Mouse (Mus musculus) heart, embryonic 16.5 days (tissue): ENCODE measurements at regions not wholly inside any gene's neighbourhood (a gene's known extent, or its start where the extent isn't known, plus 50 kb on each side); places are given as distances from the start of the nearest gene placed in this dataset.

Source experiments
- ATAC-seq: fragments of 200-750 bp; cut with Nextera tagmentation; replicated peaks from 2 replicates; pipeline ENCODE4 v1.8.0; 2017; ENCODE audit warnings: moderate number of reproducible peaks; ENCODE audit not compliant: insufficient read depth, low FRiP score; ENCODE audit errors: extremely low read depth
- H3K27ac ChIP-seq: fragments of 300-500 bp; sonication (generic); 2 replicates; pipeline ENCODE4 v1.5.1; 2014; ENCODE audit warnings: mild to moderate bottlenecking, low read length, control low read depth, moderate library complexity
- H3K27me3 ChIP-seq: fragments of 300-500 bp; sonication (generic); 2 replicates; pipeline ENCODE4 v1.6.1; 2014; ENCODE audit warnings: low read length, mixed read lengths; ENCODE audit not compliant: control insufficient read depth, insufficient read depth
- H3K36me3 ChIP-seq: fragments of 300-500 bp; sonication (generic); 2 replicates; pipeline ENCODE4 v1.6.1; 2014; ENCODE audit not compliant: control insufficient read depth, insufficient read depth
- H3K4me1 ChIP-seq: fragments of 300-500 bp; sonication (generic); 2 replicates; pipeline ENCODE4 v1.6.1; 2014; ENCODE audit warnings: low read length, mixed read lengths; ENCODE audit not compliant: control insufficient read depth, insufficient read depth
- H3K4me2 ChIP-seq: fragments of 300-500 bp; sonication (generic); 2 replicates; pipeline ENCODE4 v1.6.1; 2014; ENCODE audit warnings: low read depth, mild to moderate bottlenecking, control low read depth, low read length
- H3K4me3 ChIP-seq: fragments of 300-500 bp; sonication (generic); 2 replicates; pipeline ENCODE4 v1.5.1; 2014; ENCODE audit warnings: mild to moderate bottlenecking, control low read depth, low read length
- H3K9ac ChIP-seq: fragments of 300-500 bp; sonication (generic); 2 replicates; pipeline ENCODE4 v1.6.1; 2014; ENCODE audit warnings: low read length, control low read depth
- H3K9me3 ChIP-seq: fragments of 300-500 bp; sonication (generic); replicated peaks from 2 replicates; pipeline ENCODE4 v1.6.1; 2016; ENCODE audit warnings: low read length; ENCODE audit not compliant: control insufficient read depth
- WGBS: fragments of 180-500 bp; shearing (Covaris S2); extraction: QIAGEN DNeasy Blood & Tissue Kit; methylation state at CpG from one replicate; pipeline ENCODE4 v1.1.7; 2014; 5-methylcytosine and 5-hydroxymethylcytosine counted together

DNA sequence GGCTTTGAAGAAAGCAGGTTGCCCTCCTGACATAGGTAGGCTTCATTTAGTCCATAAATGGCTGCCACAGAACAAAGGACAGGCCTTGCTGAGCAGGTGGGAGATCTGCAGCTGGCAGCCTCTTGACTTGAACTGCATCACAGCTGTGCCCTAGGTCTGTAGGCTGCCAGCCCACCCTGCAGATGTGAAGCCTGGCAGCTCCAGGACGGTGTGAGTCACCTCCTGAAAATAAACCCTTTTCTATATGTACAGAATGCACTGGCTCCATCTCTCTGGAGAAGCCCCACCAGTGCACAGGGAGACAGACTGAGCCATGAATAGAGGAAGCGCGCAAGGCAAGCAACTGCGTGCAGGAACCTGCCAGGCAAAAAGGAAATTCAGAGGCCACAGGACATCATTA, 78.7 kb upstream of the Syt13 start:
- H3K36me3 ChIP-seq: no peaks in the 10 kb centered on the region
- H3K4me2 ChIP-seq: no peak overlapping the region
- no peaks in the 10 kb centered on the region for H3K27me3 ChIP-seq
- no peak overlapping the region for H3K9ac ChIP-seq
- WGBS: 69% methylated on average over 4 of the region's 4 CpGs
- H3K4me3 ChIP-seq: no peak overlapping the region
- no peaks in the 10 kb centered on the region for H3K4me1 ChIP-seq
- H3K9me3 ChIP-seq: no peaks in the 10 kb centered on the region
- ATAC-seq: no peak
- no peak overlapping the region for H3K27ac ChIP-seq

DNA sequence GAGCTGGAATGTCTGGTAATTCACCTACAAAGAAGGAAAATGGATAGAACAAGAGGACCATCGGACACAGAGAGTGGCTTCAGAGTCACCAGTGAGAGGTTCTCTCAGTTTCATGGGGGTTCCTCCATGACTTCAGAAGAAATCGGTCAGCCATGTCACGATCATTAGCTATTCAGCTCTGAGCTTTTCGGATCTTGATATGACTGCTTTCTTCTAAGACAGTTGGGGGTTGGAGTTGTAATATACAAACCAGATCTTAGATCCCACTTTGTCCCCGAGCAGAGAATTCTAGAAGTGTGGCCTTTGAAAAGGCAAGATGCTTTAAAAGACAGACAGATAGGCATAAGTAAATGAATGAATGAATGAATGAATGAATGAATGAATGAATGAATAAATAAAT, 76.9 kb upstream of the Syt13 start:
- Histone ChIP-seq H3K9me3 (no peaks in the 10 kb centered on the region), H3K4me1 (no peaks in the 10 kb centered on the region), H3K4me3 (no peak overlapping the region), H3K27me3 (no peaks in the 10 kb centered on the region), H3K36me3 (no peaks in the 10 kb centered on the region), H3K4me2 (no peak overlapping the region), H3K27ac (no peak overlapping the region), H3K9ac (no peak overlapping the region)
- 87% methylated on average over 5 of the region's 5 CpGs for WGBS
- ATAC-seq: no peak

DNA sequence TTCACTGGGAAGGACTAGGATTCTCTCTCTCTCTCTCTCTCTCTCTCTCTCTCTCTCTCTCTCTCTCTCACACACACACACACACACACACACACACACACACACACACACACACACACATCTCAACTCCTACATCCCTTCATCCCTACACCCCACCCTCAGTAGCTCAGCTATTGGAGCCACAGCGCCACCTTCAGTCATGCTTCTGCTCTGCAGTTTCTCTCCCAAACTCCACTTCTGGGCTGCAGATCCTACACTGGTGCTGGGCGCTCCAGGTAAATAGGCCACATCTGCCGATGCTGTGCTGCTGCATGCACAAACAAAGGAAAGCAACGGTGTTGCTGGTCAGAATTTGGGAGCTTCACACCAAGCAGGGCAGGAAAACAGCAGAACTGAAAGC, 74.9 kb upstream of the Syt13 start:
- no peak overlapping the region for H3K9ac ChIP-seq
- H3K4me1 ChIP-seq: no peaks in the 10 kb centered on the region
- H3K4me2 ChIP-seq: no peak overlapping the region
- no peaks in the 10 kb centered on the region for H3K27me3 ChIP-seq
- 24% methylated on average over 4 of the region's 4 CpGs for WGBS
- ATAC-seq: no peak
- no peak overlapping the region for H3K27ac ChIP-seq
- no peak overlapping the region for H3K4me3 ChIP-seq
- H3K9me3 ChIP-seq: no peaks in the 10 kb centered on the region
- H3K36me3 ChIP-seq: no peaks in the 10 kb centered on the region

DNA sequence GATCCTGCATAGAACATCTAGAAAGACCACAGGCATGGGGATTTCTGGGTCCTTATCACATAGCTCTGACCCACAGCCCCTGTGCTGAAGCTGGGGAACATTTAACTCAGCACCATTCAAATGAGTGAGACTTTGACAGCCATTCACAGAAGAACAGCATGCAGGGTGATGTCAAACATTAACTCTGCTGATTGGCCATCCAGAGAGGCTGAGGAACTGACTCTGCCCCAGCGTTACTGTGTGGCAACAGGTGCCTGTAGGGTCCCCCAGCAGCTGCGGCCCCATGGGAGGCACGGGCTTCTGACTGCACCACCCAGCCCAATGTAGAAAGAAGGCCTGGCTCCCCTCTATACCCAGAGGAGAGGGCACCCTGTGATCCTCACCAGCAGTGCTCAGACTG, 73.3 kb upstream of the Syt13 start:
- 28% methylated on average over 3 of the region's 3 CpGs for WGBS
- Histone ChIP-seq H3K4me2 (no peak overlapping the region), H3K27me3 (no peaks in the 10 kb centered on the region), H3K36me3 (no peaks in the 10 kb centered on the region), H3K27ac (no peak overlapping the region), H3K4me1 (no peaks in the 10 kb centered on the region), H3K9ac (no peak overlapping the region), H3K9me3 (no peaks in the 10 kb centered on the region), H3K4me3 (no peak overlapping the region)
- no peak for ATAC-seq

DNA sequence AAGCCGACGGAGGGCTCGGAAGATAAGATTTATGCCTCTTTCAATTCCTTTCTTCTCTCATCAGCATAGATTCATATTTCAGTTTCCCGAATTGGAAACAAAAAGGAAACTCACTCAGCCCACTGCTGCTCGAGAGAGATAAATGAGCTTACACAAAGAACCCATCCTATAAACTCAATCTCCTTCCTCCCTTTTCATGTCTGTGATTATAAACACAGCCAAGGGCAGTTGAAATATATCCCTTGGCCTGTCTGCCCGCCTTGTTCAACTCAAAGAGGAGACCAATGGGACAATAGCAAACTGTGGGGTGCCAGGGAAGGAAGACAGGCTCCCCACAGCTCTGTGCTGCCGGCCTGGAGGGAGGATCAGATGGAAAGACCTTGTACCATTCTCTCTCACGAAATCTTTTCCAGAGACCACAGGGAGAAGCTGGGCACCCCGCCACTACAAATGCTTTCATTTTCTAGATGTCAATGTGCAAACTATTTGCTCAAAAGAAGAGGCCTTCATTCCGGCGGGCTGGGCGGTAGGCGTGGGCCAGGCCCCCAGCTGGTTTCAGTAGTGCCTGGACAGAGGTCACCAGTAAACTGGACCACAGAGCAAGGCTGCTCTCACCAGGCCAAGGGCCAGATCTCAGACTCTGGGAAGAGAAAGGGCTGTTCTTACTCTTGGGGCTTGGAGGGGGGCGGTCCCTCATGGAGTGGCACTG, 69.7 kb upstream of the Syt13 start:
- Histone ChIP-seq H3K9me3 (no peaks in the 10 kb centered on the region), H3K27ac (no peak overlapping the region), H3K27me3 (no peaks in the 10 kb centered on the region), H3K4me3 (no peak overlapping the region), H3K9ac (no peak overlapping the region), H3K36me3 (no peaks in the 10 kb centered on the region), H3K4me1 (no peaks in the 10 kb centered on the region), H3K4me2 (no peak overlapping the region)
- ATAC-seq: no peak
- 51% methylated on average over 14 of the region's 14 CpGs for WGBS

DNA sequence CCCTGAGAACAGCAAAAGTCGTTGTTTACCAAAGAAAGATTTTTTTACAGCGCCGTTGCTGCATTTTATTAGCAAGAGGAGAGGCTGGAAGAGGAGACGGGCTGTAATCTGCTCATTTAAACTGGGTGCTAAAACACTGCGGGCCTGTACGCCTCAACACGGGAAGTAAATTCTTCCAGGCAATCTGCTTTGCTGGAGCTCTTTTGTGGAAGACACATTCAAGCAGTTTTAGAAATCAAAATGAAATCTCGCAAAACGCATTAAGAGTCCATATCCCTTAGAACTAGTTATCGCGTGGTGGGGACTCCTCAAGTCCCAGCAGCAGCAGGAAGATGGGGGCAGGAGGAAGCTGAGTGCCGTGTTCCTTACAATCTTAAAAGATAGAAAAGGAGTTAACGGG, 65.9 kb upstream of the Syt13 start:
- no peaks in the 10 kb centered on the region for H3K9me3 ChIP-seq
- WGBS: 73% methylated on average over 13 of the region's 13 CpGs
- H3K27me3 ChIP-seq: no peaks in the 10 kb centered on the region
- no peaks in the 10 kb centered on the region for H3K36me3 ChIP-seq
- no peak for ATAC-seq
- no peak overlapping the region for H3K27ac ChIP-seq
- H3K4me1 ChIP-seq: no peaks in the 10 kb centered on the region
- H3K4me3 ChIP-seq: no peak overlapping the region
- no peak overlapping the region for H3K9ac ChIP-seq
- H3K4me2 ChIP-seq: no peak overlapping the region

DNA sequence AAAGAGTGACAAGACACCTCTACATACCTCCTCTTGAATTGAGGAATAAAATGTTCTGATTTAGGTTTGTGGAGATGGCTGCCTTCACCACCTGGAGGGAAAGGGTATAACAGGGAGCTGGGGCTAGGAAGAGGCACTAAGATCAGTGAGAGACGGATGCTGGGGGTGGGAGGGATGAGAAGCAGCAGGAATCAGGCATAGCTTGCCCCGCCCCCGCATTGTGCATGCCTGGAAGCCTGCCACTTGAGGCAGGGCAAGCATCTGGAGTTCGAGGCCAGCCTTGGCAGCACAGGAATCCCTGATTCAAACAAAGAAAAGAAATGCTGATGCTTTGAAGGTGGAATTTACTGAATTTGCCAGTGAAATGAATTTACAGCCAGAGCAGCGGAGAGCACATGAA, 63.6 kb upstream of the Syt13 start:
- Histone ChIP-seq H3K4me3 (no peak overlapping the region), H3K27me3 (no peaks in the 10 kb centered on the region), H3K9me3 (no peaks in the 10 kb centered on the region), H3K4me2 (no peak overlapping the region), H3K4me1 (no peaks in the 10 kb centered on the region), H3K36me3 (no peaks in the 10 kb centered on the region), H3K9ac (no peak overlapping the region), H3K27ac (no peak overlapping the region)
- no peak for ATAC-seq
- WGBS: 62% methylated on average over 5 of the region's 5 CpGs

DNA sequence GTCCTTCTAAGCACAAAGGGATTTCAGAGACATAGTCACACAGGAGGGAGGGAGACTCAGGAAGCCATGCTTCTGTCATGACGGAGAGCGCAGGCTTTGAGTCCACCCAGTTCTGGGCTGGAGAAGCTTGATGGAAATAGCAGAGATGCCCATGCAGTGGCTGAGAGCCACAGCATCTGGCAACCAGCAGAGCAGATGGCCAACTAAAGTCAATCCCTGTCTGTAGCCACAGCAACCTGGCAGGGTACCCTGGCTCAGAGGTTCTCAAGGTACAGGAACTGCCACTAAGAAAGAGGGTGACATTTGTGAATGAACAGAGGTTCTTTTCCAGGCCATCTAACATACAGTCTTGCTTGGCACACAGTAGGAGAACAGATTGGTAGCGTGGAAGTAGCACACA, 61.7 kb upstream of the Syt13 start:
- WGBS: 87% methylated on average over 3 of the region's 3 CpGs
- H3K9me3 ChIP-seq: no peaks in the 10 kb centered on the region
- no peaks in the 10 kb centered on the region for H3K36me3 ChIP-seq
- H3K9ac ChIP-seq: no peak overlapping the region
- H3K4me1 ChIP-seq: no peaks in the 10 kb centered on the region
- ATAC-seq: no peak
- no peaks in the 10 kb centered on the region for H3K27me3 ChIP-seq
- no peak overlapping the region for H3K27ac ChIP-seq
- no peak overlapping the region for H3K4me3 ChIP-seq
- H3K4me2 ChIP-seq: no peak overlapping the region

DNA sequence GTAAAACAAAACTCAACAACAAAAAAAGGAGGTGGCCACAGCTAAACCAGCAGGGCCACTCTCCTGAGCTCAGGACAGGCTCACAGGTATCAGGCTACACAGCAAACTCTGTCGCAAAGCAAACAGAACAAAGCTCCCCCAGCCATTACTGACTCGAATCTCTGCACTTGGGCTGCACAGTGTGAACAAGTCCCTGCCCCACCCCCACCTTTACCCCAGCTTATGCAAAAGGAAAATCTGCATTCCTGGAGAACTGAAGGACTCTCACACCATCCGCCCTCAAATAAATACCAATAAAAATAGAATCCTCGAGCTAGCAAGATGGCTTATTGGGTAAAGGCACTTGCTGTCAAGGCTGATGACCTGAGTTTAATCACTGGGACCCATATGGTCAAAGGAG, 60.6 kb upstream of the Syt13 start:
- no peak for ATAC-seq
- 44% methylated on average over 4 of the region's 4 CpGs for WGBS

More for the DNA sequence above, 60.6 kb upstream of the Syt13 start:
- Histone ChIP-seq H3K27ac (no peak overlapping the region), H3K4me3 (no peak overlapping the region), H3K9me3 (no peaks in the 10 kb centered on the region), H3K36me3 (no peaks in the 10 kb centered on the region), H3K4me1 (no peaks in the 10 kb centered on the region), H3K9ac (no peak overlapping the region), H3K27me3 (no peaks in the 10 kb centered on the region), H3K4me2 (no peak overlapping the region)
